Mouse (Mus musculus): Measurements from ENCODE around the gene Gnb5. TPM values are rescaled to one million over a fixed set of nuclear protein-coding genes. Genes with fewer than 3 reads are reported as not detected.

The Gnb5 gene
- polyA plus RNA-seq, 1 experiment from 2014 or later, result 16.1 TPM

DNA sequence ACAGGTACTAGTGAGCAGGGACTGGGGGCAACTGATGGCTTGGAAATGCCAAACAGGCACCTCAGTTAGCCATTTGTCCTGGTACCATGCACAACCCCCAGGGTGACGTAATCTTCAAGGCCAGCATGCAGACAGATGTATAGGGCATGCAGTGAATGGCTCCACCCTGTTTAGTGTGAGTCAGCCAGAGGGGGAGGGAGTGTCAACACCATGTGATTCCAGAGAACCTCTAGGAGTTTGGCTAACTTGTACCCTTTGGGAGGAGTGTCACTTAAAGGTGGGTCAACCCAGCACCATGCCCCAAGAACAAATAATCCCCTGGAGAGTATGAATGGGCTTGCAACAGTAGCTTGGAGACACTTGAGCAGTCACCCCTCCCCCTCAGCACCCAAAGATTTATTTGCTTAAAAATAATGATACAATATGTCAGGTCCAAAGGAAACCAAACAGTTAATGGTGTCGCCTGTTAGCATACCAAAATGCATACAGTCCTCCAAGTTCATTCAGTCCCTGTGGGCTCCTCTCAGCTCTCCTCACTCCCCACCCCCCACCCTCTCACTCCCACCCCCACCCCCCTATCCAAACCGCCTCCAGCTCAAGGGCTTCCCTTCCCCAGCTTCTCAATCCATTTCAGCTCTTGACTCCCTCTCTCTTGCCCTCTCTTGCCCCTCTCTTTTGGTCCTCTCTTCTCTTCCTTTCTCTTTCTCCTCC, 41.9 kb upstream of the Gnb5 start:
- no peaks in the 10 kb centered on the region for H3K27me3 ChIP-seq (ENCODE audit: control insufficient read depth, insufficient read depth, low read length)
- H3K9me3 ChIP-seq (ENCODE audit: control insufficient read depth, low read length), result no peaks in the 10 kb centered on the region
- peak overlapping the region; percentile 84 for H3K27ac ChIP-seq (replicated peaks)
- peak; percentile 92 for DNase-seq (ENCODE audit: low spot score)
- H3K36me3 ChIP-seq (ENCODE audit: control insufficient read depth, insufficient read depth, low read length), result no peaks in the 10 kb centered on the region
- 17% methylated on average over 3 of the region's 3 CpGs for WGBS
- peak; percentile 96 for ATAC-seq (ENCODE audit: low FRiP score, low TSS enrichment)
- H3K4me1 ChIP-seq (replicated peaks; ENCODE audit: control insufficient read depth, insufficient read depth), result no peaks in the 10 kb centered on the region; the same call in 1 of the 2 replicates
- H3K9ac ChIP-seq (ENCODE audit: low read length), result no peak overlapping the region
- no peak overlapping the region; the same call in 1 of the 2 replicates for H3K4me2 ChIP-seq (replicated peaks; ENCODE audit: low read depth)
- TF ChIP-seq CTCF (IDR thresholded peaks at IDR 0.05; ENCODE audit: low read depth), result no peak
- no peak for TF ChIP-seq EP300 (optimal IDR thresholded peaks at IDR 0.05)
- no peak overlapping the region for H3K4me3 ChIP-seq (ENCODE audit: low read depth, low read length)

DNA sequence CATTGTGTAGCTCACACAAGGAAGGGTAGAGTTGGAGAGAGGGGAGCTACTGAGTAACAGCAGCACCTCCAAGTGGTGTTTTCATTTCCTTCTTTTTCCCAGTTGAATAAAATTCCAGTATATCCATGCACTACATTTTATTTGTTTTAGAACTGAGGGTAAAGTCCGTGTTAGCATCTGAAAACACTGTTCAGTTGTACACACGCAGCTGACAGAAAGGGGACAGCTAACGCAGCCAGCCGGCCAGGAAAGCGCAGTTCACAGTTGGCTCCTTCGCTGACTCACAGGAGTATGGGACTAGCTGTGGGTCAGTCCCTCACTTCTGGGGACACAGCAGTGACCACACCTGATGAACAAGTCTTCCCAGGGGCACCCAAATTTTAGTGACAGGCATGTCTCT, 38.9 kb upstream of the Gnb5 start:
- ATAC-seq (ENCODE audit: low FRiP score, low TSS enrichment) (peak; percentile 25; the same call in 1 of the 2 replicates), DNase-seq (ENCODE audit: low spot score) (peak; percentile 48)
- Histone ChIP-seq H3K4me2 (replicated peaks; ENCODE audit: low read depth) (no peak overlapping the region), H3K27me3 (ENCODE audit: control insufficient read depth, insufficient read depth, low read length) (no peaks in the 10 kb centered on the region), H3K27ac (replicated peaks) (peak overlapping the region; percentile 71; the same call in 1 of the 2 replicates), H3K36me3 (ENCODE audit: control insufficient read depth, insufficient read depth, low read length) (no peaks in the 10 kb centered on the region), H3K4me3 (ENCODE audit: low read depth, low read length) (no peak overlapping the region), H3K9me3 (ENCODE audit: control insufficient read depth, low read length) (no peaks in the 10 kb centered on the region), H3K4me1 (replicated peaks; ENCODE audit: control insufficient read depth, insufficient read depth) (no peaks in the 10 kb centered on the region), H3K9ac (ENCODE audit: low read length) (no peak overlapping the region)
- WGBS, result 66% methylated on average over 6 of the region's 6 CpGs
- TF ChIP-seq CTCF (IDR thresholded peaks at IDR 0.05; ENCODE audit: low read depth) (peak; percentile 36; the same call in 1 of the 2 replicates), EP300 (optimal IDR thresholded peaks at IDR 0.05) (no peak)

DNA sequence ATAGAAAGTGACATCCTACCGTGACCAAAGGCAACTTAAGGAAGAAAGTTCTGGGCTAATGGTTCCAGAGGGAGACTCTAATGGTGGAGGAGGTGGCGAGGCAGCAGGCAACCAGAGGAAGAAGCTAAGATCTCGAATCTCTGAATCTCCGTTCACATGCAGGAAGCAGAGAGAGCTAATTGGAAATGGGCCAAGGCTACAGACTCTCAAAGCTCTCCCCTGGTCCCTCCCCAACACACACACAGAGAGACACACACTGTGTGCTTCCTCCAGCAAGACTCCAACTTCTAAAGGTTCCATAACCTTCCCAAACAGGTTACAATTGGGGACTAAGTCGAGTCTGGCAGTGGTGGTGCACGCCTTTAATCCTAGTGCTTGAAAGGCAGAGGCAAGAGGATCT, 35.7 kb upstream of the Gnb5 start:
- DNase-seq (ENCODE audit: low spot score), result no peak
- H3K9ac ChIP-seq (ENCODE audit: low read length), result no peak overlapping the region
- no peak overlapping the region for H3K4me2 ChIP-seq (replicated peaks; ENCODE audit: low read depth)
- no peaks in the 10 kb centered on the region for H3K27me3 ChIP-seq (ENCODE audit: control insufficient read depth, insufficient read depth, low read length)
- TF ChIP-seq EP300 (optimal IDR thresholded peaks at IDR 0.05) (no peak), CTCF (IDR thresholded peaks at IDR 0.05; ENCODE audit: low read depth) (no peak)
- no peak overlapping the region for H3K27ac ChIP-seq (replicated peaks)
- WGBS, result 66% methylated on average over 6 of the region's 6 CpGs
- no peaks in the 10 kb centered on the region for H3K4me1 ChIP-seq (replicated peaks; ENCODE audit: control insufficient read depth, insufficient read depth)
- ATAC-seq (ENCODE audit: low FRiP score, low TSS enrichment), result no peak
- H3K36me3 ChIP-seq (ENCODE audit: control insufficient read depth, insufficient read depth, low read length), result 0 out of 2 replicates have a peak, but pooled peaks cover 1% of the 10 kb centered on the region
- H3K4me3 ChIP-seq (ENCODE audit: low read depth, low read length), result no peak overlapping the region
- H3K9me3 ChIP-seq (ENCODE audit: control insufficient read depth, low read length), result no peaks in the 10 kb centered on the region

DNA sequence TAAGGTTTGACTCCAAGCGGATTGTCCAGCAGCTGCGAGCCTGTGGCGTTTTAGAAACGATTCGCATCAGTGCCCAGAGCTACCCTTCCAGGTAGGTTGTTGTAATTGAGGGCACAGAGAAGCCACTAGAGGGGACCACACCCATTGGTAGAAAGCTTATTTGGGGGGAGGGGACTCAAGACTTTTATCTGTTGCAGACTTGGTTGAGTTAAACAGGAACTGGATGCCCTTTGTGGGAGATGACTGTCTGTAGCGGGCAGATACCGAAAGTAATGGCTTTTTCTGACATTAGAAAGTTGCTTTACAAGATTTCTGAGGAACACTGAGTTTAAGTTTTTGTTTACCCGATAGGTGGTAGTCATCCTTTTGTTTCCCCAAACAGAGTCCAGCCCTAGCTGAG, 34.5 kb upstream of the Gnb5 start:
- Histone ChIP-seq H3K9me3 (ENCODE audit: control insufficient read depth, low read length) (no peaks in the 10 kb centered on the region), H3K4me1 (replicated peaks; ENCODE audit: control insufficient read depth, insufficient read depth) (no peaks in the 10 kb centered on the region), H3K36me3 (ENCODE audit: control insufficient read depth, insufficient read depth, low read length) (0 out of 2 replicates have a peak, but pooled peaks cover 3% of the 10 kb centered on the region), H3K27ac (replicated peaks) (no peak overlapping the region), H3K9ac (ENCODE audit: low read length) (no peak overlapping the region), H3K4me3 (ENCODE audit: low read depth, low read length) (no peak overlapping the region), H3K27me3 (ENCODE audit: control insufficient read depth, insufficient read depth, low read length) (no peaks in the 10 kb centered on the region), H3K4me2 (replicated peaks; ENCODE audit: low read depth) (no peak overlapping the region)
- DNase-seq (ENCODE audit: low spot score) (no peak), ATAC-seq (ENCODE audit: low FRiP score, low TSS enrichment) (no peak)
- WGBS, result 92% methylated on average over 8 of the region's 8 CpGs
- TF ChIP-seq CTCF (IDR thresholded peaks at IDR 0.05; ENCODE audit: low read depth), result no peak

DNA sequence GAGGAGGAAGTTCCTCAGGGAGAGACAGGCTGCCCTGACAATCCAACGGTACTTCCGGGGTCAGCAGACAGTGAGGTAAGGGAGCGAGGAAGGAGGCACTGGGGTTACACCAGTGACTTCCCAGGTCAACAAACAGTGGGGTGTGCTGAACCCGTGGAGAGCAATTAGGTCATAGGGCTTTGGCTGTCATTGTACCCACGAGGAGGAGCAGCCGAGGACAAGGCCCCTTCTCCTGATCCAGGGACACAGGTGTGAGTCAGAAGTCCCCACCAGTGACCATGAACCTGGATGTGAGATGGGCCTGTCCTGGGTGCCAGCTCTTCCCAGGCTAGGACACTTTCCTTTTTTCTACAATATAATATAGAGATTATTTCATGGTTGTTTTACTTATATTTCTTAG, 32.4 kb upstream of the Gnb5 start:
- ATAC-seq (ENCODE audit: low FRiP score, low TSS enrichment) (no peak), DNase-seq (ENCODE audit: low spot score) (no peak)
- Histone ChIP-seq H3K4me1 (replicated peaks; ENCODE audit: control insufficient read depth, insufficient read depth) (no peaks in the 10 kb centered on the region), H3K4me3 (ENCODE audit: low read depth, low read length) (no peak overlapping the region), H3K9ac (ENCODE audit: low read length) (no peak overlapping the region), H3K9me3 (ENCODE audit: control insufficient read depth, low read length) (no peaks in the 10 kb centered on the region), H3K27ac (replicated peaks) (no peak overlapping the region), H3K36me3 (ENCODE audit: control insufficient read depth, insufficient read depth, low read length) (0 out of 2 replicates have a peak, but pooled peaks cover 3% of the 10 kb centered on the region), H3K27me3 (ENCODE audit: control insufficient read depth, insufficient read depth, low read length) (no peaks in the 10 kb centered on the region), H3K4me2 (replicated peaks; ENCODE audit: low read depth) (no peak overlapping the region)
- no peak for TF ChIP-seq EP300 (optimal IDR thresholded peaks at IDR 0.05)
- TF ChIP-seq CTCF (IDR thresholded peaks at IDR 0.05; ENCODE audit: low read depth), result no peak
- 64% methylated on average over 6 of the region's 6 CpGs for WGBS

DNA sequence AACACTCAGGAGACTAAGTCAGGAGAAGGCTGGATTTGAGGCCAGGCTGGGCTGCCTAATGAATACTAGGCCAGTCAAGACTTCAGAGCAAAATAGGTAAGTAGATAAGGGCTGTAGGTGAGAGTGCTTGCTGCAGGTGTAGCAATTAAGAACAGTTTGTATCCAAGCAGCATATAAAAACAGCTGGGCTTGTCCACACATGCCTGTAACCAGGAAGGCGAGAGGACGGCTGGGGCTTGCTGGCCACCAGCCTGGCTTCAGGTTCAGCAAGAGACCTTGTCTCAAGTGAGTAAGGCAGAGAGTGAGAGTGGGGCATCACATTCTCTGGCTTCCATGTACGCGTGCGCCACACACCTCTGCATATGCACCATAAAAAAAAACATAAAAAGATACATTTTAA, 31.6 kb upstream of the Gnb5 start:
- DNase-seq (ENCODE audit: low spot score), result no peak
- no peaks in the 10 kb centered on the region for H3K4me1 ChIP-seq (replicated peaks; ENCODE audit: control insufficient read depth, insufficient read depth)
- ATAC-seq (ENCODE audit: low FRiP score, low TSS enrichment), result no peak
- H3K27me3 ChIP-seq (ENCODE audit: control insufficient read depth, insufficient read depth, low read length), result no peaks in the 10 kb centered on the region
- no peak overlapping the region for H3K27ac ChIP-seq (replicated peaks)
- WGBS, result 83% methylated on average over 5 of the region's 5 CpGs
- no peak overlapping the region for H3K4me2 ChIP-seq (replicated peaks; ENCODE audit: low read depth)
- H3K4me3 ChIP-seq (ENCODE audit: low read depth, low read length), result no peak overlapping the region
- no peak for TF ChIP-seq EP300 (optimal IDR thresholded peaks at IDR 0.05)
- no peak for TF ChIP-seq CTCF (IDR thresholded peaks at IDR 0.05; ENCODE audit: low read depth)
- 0 out of 2 replicates have a peak, but pooled peaks cover 3% of the 10 kb centered on the region for H3K36me3 ChIP-seq (ENCODE audit: control insufficient read depth, insufficient read depth, low read length)
- no peaks in the 10 kb centered on the region for H3K9me3 ChIP-seq (ENCODE audit: control insufficient read depth, low read length)
- no peak overlapping the region for H3K9ac ChIP-seq (ENCODE audit: low read length)

Measured in stomach, postnatal 0 days (tissue).